Mouse (Mus musculus): ENCODE results near the gene Ptgis.
"Not testable (repeated sequence)": the region's sequence is repeated elsewhere in the genome, so short reads cannot be mapped to it uniquely, and the experiment has no call there.

The Ptgis gene

DNA sequence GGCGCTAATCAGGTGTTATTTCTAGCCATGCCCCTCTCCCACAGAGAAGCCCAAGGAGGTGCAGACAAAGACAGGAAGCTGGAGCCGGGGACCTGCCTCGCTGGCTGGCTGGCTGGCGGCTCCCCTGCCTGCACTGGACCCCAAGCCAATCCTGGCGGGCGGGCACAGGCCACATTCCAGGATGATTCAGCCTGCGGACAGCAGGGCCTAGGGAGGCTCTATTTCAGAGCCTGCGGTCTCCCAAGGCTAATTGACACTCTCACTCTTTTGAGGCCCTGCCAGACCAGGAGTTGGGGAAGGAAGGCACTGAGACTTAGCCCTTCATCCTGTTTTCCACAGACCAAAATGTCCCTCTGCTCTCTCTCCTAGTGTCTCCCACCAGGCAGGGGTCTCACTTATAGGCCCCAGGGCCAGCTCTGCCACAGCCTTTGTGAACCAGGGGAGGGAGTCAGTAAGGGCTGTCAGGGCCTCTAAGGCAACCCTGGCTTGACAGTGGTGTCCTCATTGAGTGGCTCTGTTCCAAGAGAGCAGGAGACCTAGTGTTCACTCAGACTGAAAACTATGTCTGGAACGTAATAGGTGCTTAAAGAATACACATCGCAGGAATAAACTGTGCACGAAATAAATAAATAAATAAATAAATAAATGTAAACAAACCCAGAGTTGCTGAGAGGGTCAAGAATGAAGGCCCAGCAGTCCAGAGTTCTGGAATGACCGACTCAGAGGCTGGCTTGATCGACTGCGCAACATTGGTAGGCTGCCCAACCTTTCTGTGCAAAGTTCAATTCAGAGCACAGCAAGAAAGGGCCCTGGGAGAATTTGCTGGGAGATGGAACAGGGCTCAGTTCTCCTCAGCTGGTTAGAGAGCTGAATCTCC is 8.0 kb downstream of the Ptgis start:
- DNase-seq (ENCODE audit: low spot score): no peak

DNA sequence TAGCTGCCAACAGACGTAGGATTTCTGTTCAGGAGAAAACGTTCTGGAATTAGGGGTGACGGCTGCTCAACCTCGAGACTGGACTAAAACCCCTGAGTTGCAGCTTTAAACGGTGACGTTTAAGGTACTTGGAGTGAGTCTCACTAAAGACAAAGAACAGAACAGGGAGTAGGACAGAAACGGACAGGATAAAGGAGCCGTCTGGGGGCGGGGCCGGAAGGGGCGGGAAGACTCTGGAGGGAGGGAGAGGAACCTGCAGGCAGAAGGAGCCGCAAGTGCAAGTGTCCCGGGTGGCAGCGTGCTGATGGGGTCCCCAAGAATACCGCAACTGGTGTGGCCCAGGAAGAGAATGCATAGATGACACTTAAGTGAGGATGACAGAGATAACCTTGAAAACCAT is 9.8 kb downstream of the Ptgis start:
- no peak for DNase-seq (ENCODE audit: low spot score)

DNA sequence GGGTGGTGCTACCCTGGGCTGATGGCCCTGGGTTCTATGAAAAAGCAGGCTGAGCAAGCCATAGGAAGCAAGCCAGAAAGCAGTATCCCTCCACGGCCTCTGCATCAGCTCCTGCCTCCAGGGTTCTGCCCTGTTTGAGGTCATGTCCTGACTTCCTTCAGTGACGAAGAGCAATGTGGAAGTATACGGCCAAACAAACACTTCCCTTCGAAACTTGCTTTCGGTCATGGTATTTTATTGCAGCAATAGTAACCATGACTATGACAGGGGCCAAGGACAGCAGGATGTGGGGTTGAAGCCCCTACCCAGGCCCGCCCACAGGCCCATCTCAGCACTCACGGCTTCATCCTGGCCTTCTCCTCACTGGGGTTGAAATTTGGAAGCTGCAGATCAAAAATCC is 15.5 kb downstream of the Ptgis start:
- no peak for DNase-seq (ENCODE audit: low spot score)

DNA sequence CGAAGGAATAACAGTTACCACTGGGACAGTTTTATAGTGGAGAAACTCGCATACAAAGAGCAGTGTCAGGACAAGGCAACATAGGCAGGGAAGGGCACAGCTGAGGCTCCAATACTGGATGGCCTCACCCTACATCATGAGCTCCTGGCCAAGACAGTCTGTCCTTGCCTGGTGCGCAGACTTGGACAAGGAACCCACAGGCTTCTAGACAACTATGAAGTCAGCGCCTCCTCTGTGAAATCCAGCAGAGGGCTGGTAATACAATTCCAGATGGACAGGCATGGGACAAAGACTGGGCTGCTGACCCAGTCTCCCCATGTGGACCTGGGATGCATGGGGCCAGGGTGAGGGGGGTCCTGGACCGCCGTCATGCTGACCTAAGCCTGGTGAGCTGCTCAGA is 16.2 kb downstream of the Ptgis start:
- no peak for DNase-seq (ENCODE audit: low spot score)

DNA sequence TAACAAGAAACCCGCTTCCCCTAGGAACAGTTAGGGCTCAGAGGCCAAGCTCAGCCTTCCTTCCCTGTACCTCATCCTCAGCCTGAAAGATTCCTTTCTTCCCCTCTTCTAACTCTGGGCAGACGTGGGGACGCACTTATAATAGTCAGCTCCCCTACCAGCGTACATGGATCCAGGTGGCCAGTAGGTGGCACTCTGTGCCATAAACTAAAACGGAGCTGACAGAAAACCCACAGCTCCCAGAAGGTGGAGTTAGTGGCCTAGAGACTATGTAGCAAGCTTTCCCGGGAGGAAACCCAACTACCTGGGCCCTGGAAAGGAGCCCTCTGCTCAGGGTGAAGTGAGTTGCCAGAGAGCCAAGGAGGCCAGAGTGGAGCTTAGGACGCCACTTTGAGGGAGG is 18.3 kb downstream of the Ptgis start:
- peak; percentile 53 for DNase-seq (ENCODE audit: low spot score)

DNA sequence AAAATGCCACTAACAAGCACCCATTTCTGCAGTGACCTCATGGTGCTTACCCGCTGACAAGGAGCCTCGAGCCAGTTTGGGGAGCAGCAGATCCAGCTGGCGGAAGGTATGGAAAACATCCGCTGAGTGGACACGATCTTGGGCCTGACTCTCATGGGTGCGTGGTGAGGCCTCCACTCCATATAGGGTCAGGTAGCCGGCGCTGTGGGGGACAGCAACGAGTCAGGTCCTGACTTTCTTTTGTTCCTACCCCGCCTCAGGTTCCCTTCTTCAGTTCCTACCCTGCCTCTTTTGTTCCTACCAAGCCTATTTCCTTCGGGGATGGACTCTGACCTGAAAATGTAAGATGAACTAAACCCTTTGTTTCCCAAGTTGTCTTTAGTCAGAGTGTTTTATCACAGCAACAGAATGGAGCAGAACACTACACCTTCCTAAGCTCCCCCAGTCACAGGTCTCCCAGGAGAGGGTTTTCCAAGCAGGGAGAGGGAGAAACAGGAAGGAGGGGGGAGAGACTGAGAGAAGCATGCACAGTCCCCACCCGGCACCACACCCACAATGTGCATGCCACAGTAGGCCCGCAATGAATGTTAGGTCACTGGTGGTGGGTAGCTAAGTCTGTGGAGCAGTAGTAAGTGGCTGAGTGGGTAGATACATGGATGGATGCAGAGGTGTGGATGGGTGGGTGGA is 19.1 kb downstream of the Ptgis start:
- no peak for DNase-seq (ENCODE audit: low spot score)

DNA sequence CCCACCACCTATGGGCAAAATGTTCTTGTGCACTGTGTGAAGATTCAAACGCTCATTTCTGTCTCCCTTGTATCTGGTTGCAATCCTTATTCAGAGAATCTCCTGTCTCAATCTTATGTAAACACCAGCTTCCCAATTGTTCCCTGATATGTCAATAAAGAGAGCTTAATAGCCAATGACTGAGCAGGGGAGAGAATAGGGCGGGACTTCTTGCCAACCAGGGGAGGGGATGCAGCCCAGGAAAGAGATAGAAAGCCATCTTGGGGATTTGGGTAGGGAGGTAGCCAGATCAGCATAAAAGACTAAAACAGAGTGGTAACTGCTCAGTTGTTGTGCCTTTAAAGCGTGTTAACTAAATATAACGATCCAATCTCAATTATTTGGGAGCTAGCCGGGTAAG is 19.7 kb downstream of the Ptgis start:
- DNase-seq (ENCODE audit: low spot score): no peak

DNA sequence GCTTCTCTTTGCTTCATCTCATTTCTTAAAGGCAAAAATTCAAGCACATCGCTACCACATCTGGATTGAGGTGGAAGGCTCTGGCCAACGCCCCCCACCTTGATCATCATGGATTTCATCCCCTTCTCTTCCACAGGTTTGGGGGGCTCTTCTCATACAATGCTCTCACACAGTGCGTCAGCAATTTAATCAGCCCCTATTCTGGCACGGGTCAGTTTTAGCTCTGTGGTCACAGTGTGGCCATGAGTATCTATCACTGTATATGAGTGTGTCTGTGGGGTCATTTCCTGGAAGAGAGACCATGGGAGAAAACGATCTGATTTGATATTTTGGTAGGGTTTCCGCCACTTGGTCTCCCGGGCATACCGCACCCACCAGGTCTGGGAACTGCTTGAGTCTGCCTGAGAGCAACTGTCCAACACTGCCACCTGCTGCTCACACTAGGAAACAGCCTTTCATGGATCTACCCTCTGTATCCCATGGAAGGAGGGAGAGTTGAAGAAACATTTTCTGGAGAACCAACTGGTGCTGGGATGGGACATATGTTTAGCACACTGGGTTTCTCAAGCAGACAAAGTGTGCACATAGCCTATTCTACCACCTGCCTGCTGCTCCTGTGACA is 21.1 kb downstream of the Ptgis start:
- peak; percentile 52 for DNase-seq (ENCODE audit: low spot score)

DNA sequence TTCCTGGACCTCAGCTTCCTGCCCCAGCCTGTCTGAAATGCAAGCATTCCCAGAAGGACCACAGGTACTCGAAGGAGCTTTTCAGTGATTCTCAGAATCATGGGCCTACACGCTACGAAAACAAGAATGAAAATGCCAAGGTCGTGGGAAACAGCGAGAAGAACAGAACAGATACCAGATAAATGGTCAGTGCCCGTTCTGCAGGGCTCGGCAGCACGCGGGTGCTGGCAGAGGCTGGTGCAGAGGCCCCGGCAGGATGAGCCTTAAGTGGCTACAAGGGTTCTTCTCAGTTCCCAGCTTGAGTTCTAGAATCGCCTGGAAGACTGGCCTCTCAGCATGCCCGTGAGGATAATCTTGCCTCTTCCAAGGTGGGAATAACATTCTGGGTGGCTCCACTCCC is 26.7 kb downstream of the Ptgis start:
- DNase-seq (ENCODE audit: low spot score): no peak

DNA sequence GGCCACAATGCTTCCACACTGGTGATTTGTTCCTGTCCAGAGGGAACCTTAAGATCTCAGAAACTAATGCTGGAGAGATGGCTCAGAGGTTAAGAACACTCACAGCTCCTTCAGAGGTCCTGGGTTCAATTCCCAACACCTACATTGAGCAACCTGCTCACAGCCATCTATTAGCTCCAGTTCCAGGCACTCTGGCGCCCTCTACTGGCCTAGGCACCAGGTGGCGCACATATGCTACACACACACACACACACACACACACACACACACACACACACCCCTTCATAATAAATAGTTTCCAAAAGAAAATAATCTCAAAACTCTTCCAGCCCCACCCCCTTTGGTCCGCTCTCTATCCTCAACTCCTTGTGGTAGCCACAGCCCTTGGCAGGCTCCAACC is 27.3 kb downstream of the Ptgis start:
- DNase-seq (ENCODE audit: low spot score): peak; percentile 50

DNA sequence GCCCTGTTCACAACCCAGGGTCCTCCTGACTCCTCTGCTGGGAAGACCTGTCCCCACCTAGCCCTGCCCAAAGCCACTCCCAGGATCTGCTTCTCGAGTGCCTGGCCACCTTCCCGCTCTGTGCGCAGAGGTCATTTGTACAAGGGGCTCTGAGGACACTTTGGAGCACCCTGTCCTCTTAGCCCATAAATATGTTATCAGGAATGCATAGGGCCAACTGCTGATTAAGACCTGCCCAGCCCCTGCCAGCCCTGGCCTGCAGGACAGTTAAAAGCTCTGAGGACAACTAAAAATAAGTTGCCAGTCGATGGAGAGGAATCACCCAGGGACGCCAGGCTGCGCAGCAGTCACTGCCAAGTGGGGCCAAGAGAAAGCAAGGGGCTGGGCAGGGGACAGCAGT is 27.9 kb downstream of the Ptgis start:
- no peak for DNase-seq (ENCODE audit: low spot score)

DNA sequence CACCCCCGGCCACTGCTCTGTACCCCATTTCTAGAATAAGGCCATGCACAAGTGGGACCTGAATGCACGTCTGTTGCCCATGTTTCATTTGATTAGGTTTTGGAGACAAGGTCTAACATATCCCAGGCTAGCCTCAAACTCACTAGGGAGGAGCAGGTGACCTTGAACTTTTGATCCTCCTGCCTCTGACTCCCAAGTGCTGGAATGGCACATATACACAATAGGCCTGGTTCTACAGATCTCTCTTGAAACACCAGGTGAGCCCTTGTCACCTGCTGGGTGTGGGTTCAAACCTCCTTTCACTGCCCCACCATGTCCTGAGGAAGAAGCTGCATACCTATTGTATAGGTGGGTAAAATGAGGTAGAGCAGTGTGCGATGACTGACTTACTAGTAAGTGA is 28.3 kb downstream of the Ptgis start:
- no peak for DNase-seq (ENCODE audit: low spot score)

DNA sequence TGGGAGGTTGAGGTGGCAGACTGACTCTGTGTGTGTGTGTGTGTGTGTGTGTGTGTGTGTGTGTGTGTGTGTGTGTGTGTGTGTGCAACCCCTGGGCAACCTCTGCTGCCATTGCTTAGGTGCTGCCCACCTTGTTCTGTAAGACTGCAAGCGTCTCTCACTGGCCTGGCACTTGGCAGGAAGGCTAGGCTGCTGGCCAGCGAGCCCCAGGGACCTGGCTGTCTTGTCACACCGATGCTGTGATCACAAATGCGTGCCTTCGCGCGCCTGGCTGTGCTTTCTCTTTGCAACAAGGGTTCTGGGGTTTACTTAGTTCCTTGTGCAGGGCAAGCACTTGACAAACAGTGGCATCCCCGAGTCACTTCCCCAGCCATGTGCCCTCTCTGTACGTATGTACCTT is 30.5 kb downstream of the Ptgis start:
- no peak for DNase-seq (ENCODE audit: low spot score)

DNA sequence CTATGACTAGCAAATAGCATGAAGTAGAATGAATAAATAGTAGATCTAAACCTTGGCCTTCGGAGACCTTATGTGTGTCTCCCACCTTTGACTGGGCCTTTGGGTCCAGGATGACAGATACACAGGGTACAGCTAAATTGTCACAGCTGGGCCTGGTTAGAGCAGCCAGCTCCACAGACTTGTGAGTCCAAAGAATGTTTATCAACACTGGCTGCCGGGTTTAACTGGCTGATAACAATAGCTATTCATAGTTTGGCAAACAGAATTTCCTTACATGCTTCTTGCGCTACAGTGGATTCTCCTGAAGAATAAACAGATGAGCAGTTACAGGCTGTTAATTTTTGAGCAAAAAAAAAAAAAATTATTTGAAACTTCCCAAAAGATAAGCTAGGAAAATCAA is 31.4 kb downstream of the Ptgis start:
- no peak for DNase-seq (ENCODE audit: low spot score)

DNA sequence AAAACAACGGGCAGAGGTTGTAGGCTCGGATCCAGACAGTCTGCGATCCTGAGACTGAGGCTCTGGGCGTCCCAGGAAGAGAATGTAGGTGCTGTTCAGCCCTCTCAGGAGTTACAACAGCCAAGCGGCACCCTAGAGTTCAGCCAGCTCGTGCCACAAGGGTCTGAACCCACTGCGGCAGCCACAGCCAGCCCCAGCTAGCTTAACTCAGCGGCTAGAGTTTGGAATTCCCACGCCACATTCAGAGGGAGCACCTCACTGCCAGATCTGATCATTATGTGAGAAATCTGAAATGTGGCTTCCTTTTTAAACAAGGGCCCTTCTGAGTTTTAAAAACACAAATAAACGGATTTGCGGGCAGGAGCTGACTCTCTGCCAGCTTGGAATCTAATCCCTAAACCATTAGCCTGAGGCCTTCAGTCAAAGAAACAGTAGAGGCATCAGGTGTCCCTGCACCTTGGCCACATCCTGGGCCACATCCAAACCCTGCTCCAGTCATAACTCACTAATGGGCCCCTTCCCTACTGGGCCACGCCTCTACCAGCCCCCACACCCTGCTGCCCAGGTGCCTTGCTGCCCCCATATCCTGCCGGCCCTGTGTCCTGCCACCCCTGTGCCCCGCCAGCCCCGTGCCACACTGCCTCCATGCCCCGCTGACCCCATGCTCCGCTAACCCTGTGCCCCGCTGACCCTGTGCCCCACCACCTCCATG is 34.3 kb downstream of the Ptgis start:
- DNase-seq (ENCODE audit: low spot score): no peak

DNA sequence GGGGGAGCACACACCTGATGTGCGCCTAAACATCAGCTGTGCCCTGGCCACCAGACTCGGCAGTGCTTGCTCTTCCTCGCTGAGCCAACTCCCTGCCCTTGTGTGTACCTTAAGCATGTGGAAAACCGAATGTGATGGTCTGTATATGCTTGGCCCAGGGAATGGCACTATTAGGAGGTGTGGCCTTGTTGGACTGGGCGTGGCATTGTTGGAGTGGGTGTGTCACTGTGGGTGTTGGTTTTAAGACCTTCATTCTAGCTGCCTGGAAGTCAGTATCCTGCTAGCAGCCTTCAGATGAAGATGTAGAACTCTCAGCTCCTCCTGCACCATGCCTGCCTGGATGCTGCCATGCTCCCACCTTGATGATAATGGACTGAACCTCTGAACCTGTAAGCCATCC is 35.7 kb downstream of the Ptgis start:
- DNase-seq (ENCODE audit: low spot score): not testable (repeated sequence)

DNA sequence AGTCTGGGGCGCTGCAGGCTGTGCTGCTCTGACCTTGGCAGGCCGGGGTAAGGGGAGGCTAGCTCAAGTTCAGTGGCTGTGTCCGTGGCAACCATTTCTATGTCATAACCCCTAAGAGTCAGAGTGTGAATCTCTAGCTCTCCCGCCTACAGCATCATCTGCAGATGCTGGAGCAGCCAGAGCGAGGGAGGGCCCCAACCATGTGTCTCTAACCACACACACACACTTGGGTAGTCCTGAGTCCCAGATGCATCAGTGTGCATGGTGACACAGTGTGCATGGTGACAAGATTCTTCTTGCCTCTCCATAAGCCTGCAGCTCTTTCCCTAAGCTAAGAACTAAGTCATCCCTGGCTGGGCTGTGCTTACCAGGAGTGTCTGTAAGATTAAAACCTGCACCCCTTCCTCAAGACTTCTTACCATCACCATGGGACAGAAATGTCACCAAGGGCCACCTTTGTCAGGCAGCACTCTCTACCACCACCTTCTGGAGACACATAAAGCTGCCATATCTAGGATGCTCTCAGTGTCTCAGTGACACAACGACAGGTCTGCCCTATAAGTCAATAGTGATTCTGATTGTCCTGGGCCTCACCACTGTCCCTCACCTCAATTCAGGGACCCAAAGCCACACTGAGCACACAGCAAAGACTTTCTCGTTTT is 36.8 kb downstream of the Ptgis start:
- no peak for DNase-seq (ENCODE audit: low spot score)

DNA sequence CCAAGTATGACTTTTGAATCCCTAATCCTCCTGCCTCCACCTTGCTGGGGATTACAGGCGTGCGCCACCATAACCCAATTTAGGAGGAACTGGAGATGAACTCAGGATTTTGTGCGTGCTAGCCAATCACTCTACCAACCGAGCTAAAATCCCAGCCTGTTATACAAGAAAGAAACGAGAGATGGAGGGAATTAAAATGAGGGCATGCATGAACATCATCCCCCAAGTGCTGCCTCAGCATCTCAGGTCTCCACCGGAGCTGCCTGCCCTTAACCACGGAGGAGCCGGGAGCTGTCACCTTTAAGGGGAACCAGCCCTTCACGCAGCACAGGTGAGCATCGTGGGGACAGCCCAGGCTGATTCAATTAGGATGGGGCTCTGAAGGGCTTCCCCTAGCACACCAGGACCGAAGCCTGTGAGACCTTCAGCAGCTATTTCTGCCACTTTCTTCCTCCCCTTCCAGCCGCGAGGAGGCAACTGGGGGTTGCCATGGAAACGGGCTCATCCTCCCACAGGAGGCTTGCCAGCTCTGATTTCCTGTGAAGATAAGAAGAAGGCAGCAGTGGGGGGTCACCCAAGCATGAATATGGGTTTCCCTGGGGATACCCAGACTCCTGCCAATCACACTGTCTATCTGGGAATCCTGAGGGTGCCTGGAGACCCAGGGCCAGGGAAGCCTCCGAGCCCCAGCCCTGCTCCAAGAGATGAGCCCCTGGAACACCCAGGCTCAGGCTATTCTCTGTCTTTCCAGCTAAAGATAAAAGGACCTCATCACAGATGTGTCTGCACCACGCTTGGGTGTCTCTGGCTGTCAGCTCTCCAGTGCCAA is 38.7 kb downstream of the Ptgis start:
- no peak for DNase-seq (ENCODE audit: low spot score)

DNA sequence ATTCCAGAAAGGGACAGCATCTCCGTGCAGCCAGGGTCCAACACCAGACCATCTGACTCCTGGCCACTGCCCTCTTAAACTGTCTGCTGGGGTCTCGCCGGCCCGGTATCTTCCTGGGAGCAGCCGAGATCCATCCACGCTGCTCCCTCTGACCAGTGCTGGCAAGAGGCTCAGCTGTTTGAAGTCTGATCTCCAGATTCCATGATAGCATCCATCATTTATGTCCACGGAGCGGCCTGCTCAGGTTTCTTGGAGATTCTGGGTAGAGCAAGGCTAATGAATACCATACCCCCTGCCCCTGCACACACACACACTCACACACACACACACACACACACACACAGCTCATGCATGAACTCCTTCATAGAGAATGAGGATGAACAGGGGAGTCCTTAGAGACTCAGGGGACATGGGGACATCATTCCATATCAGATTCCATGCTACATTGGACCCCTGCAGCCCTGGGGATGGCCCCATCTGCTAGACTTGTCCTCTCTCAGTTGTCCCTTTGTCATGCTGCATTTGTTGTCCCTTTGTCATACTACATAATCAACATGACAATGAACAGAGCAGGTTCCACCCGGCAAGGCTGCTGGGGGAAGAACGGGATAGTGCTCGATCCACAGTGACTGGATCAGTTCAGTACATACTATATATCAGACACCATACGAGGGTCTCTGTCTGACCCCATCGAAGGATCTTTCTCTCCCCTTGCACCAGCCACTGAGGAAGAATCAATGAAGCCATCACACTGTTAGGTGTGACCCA is 41.6 kb downstream of the Ptgis start:
- DNase-seq (ENCODE audit: low spot score): no peak

DNA sequence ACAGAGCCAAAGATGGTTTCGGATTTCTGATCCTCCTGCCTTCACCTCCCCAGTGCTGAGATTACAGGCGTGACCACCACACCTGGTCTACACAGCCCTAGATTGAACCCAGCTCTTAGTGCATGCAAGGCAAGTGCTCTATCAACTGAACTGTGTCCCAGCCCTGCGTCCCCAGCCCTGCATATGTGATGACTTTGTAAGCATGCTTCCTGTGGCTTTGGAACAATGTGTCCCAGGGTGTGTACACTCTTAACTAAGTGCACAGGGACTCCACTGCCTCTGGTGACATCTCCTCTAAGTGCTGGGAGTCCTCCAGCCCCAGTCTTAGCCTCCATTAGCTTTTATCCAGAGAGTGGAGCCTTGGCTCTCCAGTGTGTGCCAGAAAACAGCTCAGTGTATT is 47.0 kb downstream of the Ptgis start:
- no peak for DNase-seq (ENCODE audit: low spot score)

DNA sequence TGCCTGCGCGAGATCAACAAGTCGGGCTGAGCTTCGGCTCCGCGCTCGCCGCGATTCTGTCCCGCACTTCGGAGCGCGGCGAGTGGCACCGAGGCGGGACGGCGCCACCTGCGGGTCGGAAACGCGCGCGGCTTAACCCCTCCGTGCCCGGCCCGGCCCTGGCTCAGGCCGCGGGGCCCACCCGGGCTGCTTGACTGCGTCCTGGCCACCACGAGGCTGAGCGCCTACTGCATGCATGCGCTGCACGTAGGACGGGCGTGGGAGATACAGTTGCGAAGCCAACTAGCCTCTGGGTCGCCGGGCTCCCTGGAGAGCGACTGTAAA is 50.4 kb downstream of the Ptgis start, which contains the start of gene Kcnb1:
Kcnb1 (minus strand) TSS at position 80 of the 324 bp plus-strand sequence.
- peak; percentile 27 for DNase-seq (ENCODE audit: low spot score)
